Mouse (Mus musculus) thymus, adult 2 months (tissue): ENCODE results near the gene Spty2d1. TPM values are rescaled to one million over a fixed set of nuclear protein-coding genes. Genes with fewer than 3 reads are reported as not detected.

Experiments used
- DNase-seq: peaks from one replicate; pipeline ENCODE4 v3.0.0; 2021
- H3K27ac ChIP-seq: fragments of 200-500 bp; 2 replicates; pipeline ENCODE4 v1.5.1; 2012; ENCODE audit warnings: low read length, control low read depth; ENCODE audit not compliant: control insufficient read depth, insufficient read depth
- H3K27me3 ChIP-seq: fragments of 200-500 bp; 2 replicates; pipeline ENCODE4 v1.6.1; 2012; ENCODE audit warnings: mild to moderate bottlenecking, low read length, moderate library complexity, mixed read lengths; ENCODE audit not compliant: control insufficient read depth, insufficient read depth
- H3K36me3 ChIP-seq: fragments of 200-500 bp; 2 replicates; pipeline ENCODE4 v1.6.1; 2012; ENCODE audit warnings: mild to moderate bottlenecking, low read length, moderate library complexity; ENCODE audit not compliant: control insufficient read depth, insufficient read depth
- H3K4me1 ChIP-seq: fragments of 200-500 bp; replicated peaks from 2 replicates; pipeline ENCODE4 v1.6.1; 2012; ENCODE audit warnings: low read length; ENCODE audit not compliant: control insufficient read depth, insufficient read depth
- H3K4me3 ChIP-seq: fragments of 200-500 bp; 2 replicates; pipeline ENCODE4 v1.5.1; 2012; ENCODE audit warnings: mild to moderate bottlenecking, low read length, control low read depth, moderate library complexity; ENCODE audit not compliant: control insufficient read depth, insufficient read depth
- CTCF ChIP-seq: fragments of 200-500 bp; IDR thresholded peaks from 2 replicates; pipeline ENCODE4 v1.5.1; 2012; ENCODE audit warnings: mild to moderate bottlenecking, control low read depth, low read length, moderate library complexity, borderline replicate concordance; ENCODE audit not compliant: control insufficient read depth, poor library complexity, insufficient read depth; ENCODE audit errors: extremely low read depth
- POLR2A ChIP-seq: fragments of 200-500 bp; IDR thresholded peaks from 2 replicates; pipeline ENCODE4 v1.6.1; 2012; ENCODE audit warnings: mild to moderate bottlenecking, low read length, control low read depth, moderate library complexity; ENCODE audit not compliant: control insufficient read depth, poor library complexity, insufficient read depth; ENCODE audit errors: extremely low read depth
- WGBS: fragments of 180-500 bp; shearing (Covaris S2); methylation state at CpG from one replicate; pipeline ENCODE4 v1.1.7; 2018; 5-methylcytosine and 5-hydroxymethylcytosine counted together
- polyA plus RNA-seq: library from polyadenylated mRNA; depleted of rRNA; stranded (reverse); fragments of >200 nt; gene quantifications from 2 replicates; pipeline ENCODE4 v1.2.3, GENCODE M21; 2012; rRNA removed

The Spty2d1 gene
- 6.9 and 8.4 TPM in 2 replicates for polyA plus RNA-seq

DNA sequence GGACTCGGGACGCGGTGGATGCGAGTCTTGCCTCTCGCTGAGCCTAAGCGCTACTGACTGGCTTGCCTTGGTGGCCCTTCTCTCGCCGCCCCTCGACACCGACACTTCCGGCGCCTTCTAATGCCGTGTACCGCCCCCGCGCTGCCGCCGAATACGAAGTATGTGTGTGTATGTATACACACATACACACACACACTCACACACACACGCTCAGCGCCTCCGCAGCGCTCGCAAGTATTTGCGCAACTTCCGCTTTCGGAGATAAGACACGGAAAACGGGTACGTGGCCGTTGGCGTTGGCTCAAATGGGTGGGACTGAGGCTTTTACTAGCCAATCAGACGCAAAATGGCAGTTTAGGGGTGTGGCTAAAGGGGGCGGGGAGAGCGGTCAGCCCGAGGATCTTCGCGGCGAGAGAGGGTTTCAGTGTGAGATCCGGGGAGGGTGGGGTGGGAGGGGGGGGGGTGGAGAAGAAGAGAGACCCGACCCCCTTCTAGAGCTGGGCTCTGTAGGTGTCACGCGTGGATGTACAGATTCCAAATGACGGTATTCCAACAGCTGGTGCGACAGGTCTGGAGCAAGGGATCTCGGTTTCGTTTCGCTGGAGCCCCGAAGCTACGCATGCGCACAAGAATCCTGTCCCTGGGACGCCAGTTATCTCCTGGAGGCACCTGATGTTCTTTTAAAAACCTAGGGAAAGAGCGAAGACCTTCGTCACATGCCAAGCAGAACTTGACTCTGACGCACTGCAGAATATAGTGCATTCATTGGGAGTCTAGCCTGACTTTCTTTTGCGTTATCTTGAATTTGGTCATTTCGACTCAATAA, at the start of gene Spty2d1:
TSS of gene Spty2d1 (minus strand) at position 244 of the 826 bp plus-strand sequence.
- DNase-seq = peak; percentile 96
- no peaks in the 10 kb centered on the region for H3K36me3 ChIP-seq
- no peaks in the 10 kb centered on the region for H3K27me3 ChIP-seq
- under 1% methylated on average over 57 of the region's 57 CpGs for WGBS
- peak within 1 kb of the TSS; percentile 77 for H3K4me3 ChIP-seq
- peak within 1 kb of the TSS; percentile 80 for H3K27ac ChIP-seq
- H3K4me1 ChIP-seq = peaks cover 10% of the 10 kb centered on the region
- peak; percentile 76 for TF ChIP-seq POLR2A
- TF ChIP-seq CTCF = peak; percentile 35; the same call in 1 of the 2 replicates

DNA sequence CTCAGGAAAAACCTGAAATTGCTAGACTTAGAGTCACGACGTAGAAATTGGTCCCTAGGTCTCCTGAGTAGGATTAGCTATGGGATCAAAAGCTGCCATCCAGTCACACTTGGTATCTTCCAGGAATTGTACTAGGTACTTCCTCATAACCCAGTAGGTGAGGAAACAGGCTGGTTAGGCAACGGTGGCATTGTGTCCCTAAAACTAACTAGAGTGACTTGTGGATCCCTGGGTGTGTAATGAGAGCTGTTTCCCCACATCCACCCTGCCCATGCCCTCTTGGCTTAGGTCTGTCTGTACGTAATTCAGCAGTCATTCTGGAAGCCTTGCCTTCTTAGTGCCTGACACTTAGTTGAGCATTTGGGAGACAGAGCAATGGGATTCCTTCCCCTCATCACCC, 48.1 kb upstream of the Spty2d1 start:
- DNase-seq = no peak
- H3K4me3 ChIP-seq = no peak overlapping the region
- H3K4me1 ChIP-seq = peaks cover 9% of the 10 kb centered on the region
- no peaks in the 10 kb centered on the region for H3K27me3 ChIP-seq
- no peak overlapping the region for H3K27ac ChIP-seq
- no peaks in the 10 kb centered on the region for H3K36me3 ChIP-seq
- TF ChIP-seq POLR2A (no peak), CTCF (no peak)
- 64% methylated on average over 4 of the region's 4 CpGs for WGBS

GRCm38 (mm10) chr7:47055744-47056143, 47.5 kb upstream of the Spty2d1 start:
- no peak overlapping the region for H3K27ac ChIP-seq
- no peaks in the 10 kb centered on the region for H3K27me3 ChIP-seq
- H3K4me3 ChIP-seq = no peak overlapping the region
- H3K4me1 ChIP-seq = peaks cover 13% of the 10 kb centered on the region
- H3K36me3 ChIP-seq = no peaks in the 10 kb centered on the region
- TF ChIP-seq POLR2A (no peak), CTCF (no peak)
- DNase-seq = no peak
- WGBS = 16% methylated on average over 9 of the region's 9 CpGs

GRCm38 (mm10) chr7:47054666-47055065, 46.5 kb upstream of the Spty2d1 start:
- H3K4me1 ChIP-seq = peaks cover 13% of the 10 kb centered on the region
- no peak overlapping the region for H3K4me3 ChIP-seq
- DNase-seq = no peak
- no peaks in the 10 kb centered on the region for H3K27me3 ChIP-seq
- no peak overlapping the region for H3K27ac ChIP-seq
- WGBS = 69% methylated on average over 2 of the region's 2 CpGs
- H3K36me3 ChIP-seq = no peaks in the 10 kb centered on the region
- TF ChIP-seq CTCF (no peak), POLR2A (no peak)

GRCm38 (mm10) chr7:47053287-47053686, 45.1 kb upstream of the Spty2d1 start:
- H3K27me3 ChIP-seq = no peaks in the 10 kb centered on the region
- no peak overlapping the region for H3K4me3 ChIP-seq
- H3K4me1 ChIP-seq = peaks cover 13% of the 10 kb centered on the region
- TF ChIP-seq POLR2A (no peak), CTCF (no peak)
- DNase-seq = no peak
- 95% methylated on average over 15 of the region's 15 CpGs for WGBS
- no peaks in the 10 kb centered on the region for H3K36me3 ChIP-seq
- H3K27ac ChIP-seq = no peak overlapping the region

DNA sequence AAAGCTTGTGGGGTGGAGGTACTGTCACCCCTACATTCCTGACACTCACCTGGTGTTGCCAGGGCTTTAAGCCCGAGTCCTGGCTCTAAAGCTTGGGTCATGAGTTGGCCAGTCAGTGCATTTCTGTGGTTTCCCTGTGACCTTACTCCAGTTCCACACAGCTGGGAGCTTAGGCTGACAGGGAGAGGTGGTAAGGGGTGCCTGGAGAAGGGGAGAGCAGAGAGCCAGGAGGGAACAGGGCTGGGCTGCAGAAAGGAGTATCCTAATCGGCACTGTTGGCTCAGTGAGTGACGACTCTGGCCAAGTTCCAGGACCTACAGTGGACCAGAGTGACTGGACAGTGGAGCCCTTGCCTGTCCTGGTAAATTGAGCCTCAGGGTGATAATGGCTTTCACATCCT, 44.1 kb upstream of the Spty2d1 start:
- no peak for DNase-seq

More for the DNA sequence above, 44.1 kb upstream of the Spty2d1 start:
- Histone ChIP-seq H3K4me1 (peaks cover 13% of the 10 kb centered on the region), H3K27ac (no peak overlapping the region), H3K27me3 (no peaks in the 10 kb centered on the region), H3K4me3 (no peak overlapping the region), H3K36me3 (no peaks in the 10 kb centered on the region)
- 47% methylated on average over 3 of the region's 3 CpGs for WGBS
- TF ChIP-seq POLR2A (no peak), CTCF (no peak)
